Mouse (Mus musculus) activated CD4-positive, CD25-positive, alpha-beta regulatory T cell, adult 4 months (primary cell): ENCODE measurements around the gene Bbx. TPM values are rescaled to one million over a fixed set of nuclear protein-coding genes. Genes with fewer than 3 reads are reported as not detected.

ENCODE experiments used
- ATAC-seq: one replicate; pipeline ENCODE4 v1.8.0; 2017
- polyA plus RNA-seq, 2 experiments: library from polyadenylated mRNA; unstranded; fragments of 100-300 nt; shearing (Covaris generic); gene quantifications; one replicate each; pipeline ENCODE4 v1.2.1; 2017

Gene Bbx
- polyA plus RNA-seq, 2 experiments from 2014 or later: 37.7 to 43.7 TPM

DNA sequence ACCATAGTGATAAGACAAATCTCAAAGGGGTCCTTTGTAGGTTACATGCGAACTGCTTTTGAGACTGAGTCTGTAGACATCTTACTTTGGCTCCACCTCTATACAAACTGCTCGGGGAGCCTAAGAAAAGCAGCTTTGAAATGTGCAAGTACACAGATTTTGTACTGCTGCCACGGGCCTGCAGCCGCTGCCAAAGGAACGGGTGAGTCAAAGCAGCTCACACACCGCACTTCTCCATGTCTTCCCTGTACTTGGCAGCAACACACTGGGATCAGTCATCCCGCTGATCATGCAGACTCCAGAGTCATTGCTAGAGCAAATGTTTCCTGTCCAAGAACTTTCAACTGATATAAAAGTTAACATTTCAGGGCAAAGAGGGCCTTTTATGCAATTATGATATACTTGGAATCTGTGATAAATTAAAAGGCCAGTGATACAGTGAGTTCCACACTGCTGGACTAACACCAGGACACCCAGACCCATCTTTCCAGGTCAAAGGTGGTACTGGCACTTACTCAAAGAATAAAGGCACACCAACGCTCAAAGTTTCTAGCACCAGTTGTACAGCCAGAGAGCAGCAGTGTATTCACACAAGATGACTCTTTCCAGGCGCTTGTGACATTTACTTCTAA, 122.7 kb downstream of the Bbx start:
- ATAC-seq: no peak

DNA sequence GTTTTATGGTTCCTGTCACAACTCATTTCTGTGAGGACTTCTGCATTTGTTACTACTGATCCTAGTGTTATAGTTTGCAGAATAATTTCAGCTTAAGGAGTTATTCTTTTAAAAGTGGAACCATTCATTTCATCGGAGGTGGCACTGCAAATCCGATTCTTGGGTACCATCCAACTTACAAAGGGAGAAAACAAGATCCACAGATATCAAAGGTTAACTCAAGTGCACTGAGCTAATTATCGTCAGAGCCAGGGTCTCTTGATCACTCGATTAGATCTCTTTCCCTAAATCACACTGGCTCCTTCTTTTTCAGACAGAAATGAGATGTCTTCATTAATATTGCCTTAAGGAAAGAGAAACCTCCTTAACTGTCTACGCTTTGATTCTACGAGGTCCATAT, 123.9 kb downstream of the Bbx start:
- no peak for ATAC-seq

DNA sequence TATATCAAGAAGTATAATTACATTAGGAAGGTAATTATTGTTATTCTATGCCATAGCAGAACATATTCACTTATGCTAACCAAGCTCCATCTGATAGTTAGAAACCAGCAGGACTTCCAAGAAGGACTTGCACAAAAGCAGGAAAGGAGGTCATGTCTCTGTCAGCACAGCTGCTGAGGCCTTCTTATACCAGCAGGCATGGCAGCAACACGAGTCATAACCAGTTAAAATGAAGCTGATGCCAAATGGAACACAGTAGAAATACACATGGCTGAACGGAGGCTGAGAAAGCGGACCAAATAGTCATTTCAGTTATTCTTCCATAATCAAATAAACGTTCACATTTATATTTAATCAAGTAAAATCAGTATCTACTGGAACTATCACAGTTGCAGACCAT, 125.0 kb downstream of the Bbx start:
- no peak for ATAC-seq

DNA sequence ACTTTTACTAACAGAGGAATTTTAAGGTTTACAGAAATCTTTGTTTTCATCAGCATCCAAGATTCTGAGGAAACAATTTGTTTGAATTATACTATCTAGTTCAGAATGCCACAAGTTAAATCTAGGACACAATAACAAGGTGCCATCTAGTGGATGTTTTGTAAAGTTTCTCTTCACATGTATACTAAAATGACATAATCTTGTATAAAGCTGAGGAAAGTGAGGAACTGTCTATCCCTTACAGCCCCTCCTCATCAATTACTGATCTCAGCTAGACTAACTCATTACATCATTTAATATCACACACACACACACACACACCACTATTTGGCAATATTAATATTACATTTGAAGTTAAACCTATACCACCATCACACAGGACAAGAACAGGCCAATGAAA, 125.5 kb downstream of the Bbx start:
- peak; percentile 73 for ATAC-seq

DNA sequence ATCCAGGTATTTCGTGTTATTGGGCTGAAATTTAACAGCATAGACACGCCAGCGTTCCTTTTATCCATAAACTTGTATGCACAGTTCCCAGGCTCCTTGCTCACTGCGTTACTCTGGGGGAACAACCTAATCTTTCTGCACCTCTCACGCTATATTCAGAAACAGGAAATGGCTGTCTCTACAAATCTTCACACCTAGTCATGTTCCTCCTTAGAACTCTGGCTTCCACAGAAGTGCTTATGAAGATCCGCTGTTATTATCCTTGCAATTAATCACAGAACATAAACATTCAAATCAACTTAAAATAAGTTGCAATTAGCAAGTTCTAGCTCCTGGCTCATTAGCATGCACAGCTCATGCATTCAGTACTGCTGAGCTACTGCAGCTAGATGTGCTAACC, 127.0 kb downstream of the Bbx start:
- peak; percentile 81 for ATAC-seq

DNA sequence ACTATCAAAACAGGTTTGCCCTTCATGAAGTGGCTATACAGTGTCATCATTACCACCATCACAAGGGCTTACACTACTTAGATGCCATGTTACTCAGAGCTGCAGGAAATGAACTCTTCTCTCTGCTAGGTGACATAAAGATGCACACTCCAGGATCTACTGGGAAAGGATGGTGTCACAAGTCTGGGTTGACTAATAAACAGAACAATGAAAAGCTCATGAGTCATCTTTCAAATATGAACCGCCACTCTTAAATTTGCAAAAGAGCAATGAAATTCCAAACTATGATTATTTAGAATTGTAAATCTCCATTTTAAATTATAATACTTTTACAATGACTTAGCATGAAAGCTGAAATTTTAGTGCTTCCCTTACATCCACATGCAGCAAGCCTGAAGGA, 129.6 kb downstream of the Bbx start:
- no peak for ATAC-seq

DNA sequence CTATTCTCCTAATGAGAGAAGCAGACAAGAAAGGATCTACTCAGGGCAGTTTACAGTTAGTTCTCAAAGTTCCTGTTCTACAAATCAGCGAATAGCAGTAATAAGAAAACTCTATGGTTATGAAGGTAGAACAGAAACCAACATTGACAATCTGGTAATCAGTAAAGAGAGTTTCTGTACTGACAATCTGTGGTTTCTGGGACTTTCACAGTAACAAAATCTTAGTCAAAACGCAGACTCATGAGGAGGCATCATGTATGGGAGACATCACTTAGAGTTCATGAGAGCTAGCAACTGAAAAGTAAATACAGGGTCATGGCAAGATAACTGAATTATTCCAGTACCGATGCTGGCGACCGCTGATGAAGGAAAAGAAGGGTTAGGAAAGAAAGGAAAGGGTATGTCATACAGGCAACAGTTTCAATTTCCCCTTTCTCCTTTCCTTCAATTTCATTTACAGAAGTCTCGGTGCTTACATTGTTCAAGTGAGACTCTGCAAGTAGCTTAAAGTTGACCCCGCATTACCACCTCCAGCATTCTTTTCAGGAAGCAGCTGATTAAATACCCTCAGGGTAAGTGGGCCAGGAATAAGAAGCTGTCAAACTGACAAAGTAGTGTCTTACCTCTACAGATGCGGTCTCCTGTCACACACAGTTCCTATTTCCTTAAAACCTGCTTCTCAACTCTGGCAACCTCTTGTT, 133.3 kb downstream of the Bbx start:
- peak; percentile 58 for ATAC-seq

DNA sequence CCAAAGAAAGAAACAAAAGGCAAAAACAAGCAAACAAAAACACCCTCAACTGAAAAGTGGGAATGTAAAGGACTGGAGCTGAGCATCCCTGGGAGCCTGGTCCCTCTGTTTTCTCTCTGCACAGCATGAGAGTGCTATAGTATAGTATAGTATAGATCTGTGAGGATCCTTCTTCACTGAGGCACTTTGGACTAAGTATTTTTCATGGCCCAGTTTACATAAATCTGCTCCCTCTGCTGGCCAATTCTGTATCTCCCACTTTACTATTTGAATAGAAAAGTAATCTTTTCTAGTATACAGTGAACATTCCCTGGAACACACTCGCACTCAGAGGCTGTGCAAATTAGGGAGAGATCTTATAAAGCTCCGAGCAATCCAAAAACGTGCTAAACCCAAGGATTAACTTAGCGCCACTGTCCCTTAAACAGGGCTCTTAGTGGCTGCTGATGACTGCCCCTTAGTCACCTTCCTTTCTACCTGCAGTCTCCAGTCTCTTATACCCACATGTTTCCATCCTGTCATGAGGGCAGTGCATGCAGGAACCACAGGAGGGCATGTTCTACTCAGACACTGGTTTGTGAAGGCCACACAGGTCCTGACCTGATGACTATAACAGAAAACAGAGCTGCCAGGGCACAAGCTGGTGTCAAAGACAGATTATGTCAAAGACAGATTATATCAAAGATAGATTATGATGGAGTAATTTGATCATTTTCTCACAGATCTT, 138.5 kb downstream of the Bbx start:
- ATAC-seq: no peak

DNA sequence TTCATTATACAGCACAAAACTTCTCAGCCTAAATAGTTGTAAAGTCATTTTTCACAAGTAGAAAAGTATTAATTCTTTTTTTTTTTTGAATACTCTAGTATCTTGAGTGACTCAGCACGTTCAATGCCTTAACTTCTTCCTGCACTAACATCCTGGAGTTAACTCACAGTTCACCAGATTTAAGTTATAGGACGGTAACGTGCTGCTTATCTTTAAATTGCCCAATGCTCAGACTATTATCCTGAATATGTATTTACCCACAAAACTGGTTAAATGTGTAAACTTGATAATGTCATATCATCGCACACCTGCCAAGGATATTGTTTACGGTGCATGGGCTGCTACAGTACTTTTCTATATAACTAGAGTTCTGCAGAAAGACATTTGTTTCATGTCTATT, 139.4 kb downstream of the Bbx start:
- no peak for ATAC-seq

DNA sequence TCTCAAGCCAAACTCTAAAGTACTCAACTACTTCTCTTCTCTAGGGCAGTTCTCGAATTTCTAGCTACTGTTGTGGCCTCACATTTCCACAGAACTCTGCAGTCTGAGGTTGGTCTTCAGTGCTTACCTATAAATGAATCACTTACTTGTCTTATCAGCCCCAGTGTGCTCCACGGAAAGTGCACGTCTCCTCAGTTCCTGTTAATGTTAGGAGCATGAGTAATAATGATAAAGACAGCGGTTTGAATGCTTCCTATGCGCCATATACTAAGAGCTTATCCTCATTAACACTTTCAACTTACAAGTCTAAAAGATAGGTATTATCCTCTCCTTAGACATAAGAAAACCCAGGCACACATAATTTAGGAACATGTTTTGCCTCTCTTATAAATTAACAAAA, 142.4 kb downstream of the Bbx start:
- no peak for ATAC-seq

DNA sequence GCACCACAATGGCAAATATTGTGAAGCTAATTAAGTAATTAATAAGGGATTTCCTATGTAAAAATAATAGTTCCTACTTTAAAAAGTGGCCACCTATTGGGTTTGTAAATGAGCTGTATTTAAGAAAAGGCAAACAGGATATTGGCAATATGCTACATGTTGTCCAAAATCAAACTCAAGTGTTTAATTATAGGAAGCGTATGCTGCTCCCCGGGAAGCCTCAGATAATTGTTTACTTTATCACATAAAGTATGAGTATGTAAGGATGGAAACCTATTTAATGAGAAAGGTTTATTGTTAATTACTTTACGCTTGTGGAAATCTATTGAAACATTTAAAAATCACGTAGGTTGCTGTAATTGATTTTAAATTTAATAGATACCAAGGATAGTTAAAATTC, 159.4 kb downstream of the Bbx start:
- no peak for ATAC-seq

DNA sequence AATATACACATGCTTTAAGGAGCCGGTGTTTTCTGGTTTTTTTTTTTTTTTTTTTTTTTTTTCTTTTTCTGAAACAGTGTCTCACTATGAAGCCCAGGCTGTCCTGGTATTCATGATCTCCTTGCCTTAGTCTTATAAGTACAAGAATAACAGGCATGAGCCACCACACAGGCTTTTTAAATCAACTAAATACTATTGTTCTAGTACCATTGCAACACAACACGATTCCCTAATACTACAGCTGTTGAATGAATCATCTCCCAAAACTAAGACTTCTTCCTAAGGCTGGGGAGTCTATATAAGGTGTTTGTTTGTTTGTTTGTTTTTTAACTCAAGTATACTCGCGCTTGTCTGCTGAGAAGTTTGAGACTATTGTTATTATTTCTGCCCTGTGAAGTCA, 169.5 kb downstream of the Bbx start:
- no peak for ATAC-seq

DNA sequence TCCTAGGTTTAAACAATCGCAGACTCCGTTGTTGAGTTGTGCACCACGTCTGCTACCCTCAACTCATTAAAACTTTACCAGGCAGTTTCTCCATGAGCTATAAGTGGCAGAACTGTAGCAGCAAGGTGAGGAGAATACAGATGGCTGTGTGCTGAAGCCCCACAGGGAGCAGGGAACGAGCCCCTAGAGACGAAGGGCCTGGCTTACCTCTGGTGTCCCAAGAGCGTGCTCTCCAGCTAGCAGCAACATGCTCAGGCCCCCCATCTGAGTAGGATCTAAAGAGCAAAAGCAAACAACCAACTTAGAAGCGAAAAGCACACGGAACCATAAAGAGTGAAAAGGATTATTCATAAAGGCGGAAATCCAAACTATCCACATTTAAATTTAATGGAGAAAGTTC, 170.0 kb downstream of the Bbx start:
- ATAC-seq: no peak

DNA sequence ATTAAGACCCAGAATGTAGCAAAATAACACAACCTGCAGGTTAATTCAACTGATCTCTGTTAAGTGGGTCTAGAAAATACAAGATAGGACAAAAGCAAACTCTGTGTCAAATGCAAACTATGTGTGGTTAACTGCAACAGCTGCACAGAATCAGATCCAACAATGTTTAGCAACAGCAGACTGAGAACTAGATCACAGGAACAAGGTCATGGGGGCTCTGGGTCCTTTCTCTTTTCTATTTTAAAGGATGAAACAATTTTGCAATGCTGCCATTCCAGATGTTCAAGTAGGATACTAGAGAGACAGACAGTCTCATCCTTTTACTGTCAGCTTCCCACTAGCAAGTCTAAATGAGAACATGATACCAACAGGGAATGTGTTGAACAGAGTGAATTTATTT, 170.4 kb downstream of the Bbx start:
- no peak for ATAC-seq

DNA sequence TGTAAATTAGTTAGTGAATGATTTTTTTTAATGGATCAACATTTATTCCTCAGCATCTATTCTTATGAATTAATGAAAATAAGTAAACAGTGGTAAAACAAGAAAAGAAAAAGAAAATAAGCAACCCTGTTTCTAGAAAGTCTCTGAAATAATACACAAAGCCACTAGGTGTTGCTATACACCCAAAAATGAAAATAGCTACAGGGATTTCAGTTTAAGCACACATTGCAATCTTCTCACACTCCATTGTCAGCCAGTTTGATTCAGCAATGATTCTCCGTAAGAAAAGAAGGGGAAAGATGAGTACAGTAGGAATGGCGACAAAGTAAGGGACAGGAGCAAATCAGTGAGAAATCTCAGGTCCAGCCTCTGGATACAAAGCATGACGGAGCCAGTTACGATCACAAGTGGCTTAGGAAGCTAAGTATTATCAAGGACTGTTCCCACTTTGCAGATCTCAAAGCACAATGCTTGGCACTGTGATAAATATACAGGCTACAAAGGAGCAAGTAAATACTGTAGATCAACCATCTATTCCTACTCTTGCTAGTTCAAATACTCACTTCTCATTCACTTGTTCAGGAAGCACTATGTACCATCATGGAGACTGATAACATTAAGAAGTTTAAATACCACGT, 177.5 kb downstream of the Bbx start:
- ATAC-seq: peak; percentile 79

DNA sequence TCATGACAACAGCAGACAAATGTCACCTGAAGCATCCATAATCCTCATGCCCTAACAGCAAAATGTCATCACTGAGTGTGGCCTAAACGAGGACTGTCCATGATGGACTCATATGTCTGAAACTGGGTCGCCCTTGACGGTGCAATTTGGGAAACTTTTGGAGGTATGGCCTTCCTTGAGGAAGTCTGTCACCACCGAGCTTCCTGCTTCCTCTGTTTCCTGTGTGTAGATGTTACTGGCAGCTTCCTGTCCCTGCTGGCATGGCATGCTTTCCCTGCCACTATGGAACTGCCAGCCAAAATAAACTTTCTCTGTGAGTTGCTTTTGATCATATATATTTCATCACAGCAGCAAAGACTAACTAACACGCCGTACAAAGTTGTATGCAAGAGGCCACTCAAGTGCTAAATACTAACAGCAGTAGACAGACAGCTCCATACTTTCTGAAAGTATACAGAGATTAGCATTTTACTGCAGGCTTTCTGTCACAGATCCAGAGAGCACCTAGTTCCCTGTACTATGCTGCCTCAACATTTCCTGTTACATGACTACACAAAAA, 180.7 kb downstream of the Bbx start:
- ATAC-seq: no peak

DNA sequence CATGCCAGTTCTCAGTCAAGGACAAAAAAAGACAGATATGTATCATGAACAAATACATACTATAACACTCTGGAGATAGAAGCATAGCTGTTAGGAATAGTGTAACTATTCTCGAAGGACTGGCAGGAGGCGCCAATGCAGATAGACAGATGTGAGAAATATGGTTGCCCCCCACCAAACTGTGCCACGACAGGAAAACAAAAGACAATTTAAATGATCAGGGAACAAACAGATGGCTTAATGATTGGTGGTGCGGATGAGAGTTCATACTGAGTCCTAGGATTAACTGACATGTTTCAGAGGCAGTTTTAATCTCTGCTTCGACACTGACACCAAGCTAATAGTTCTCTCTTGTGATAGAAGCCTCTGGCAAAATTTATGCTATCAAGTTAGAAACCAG, 181.7 kb downstream of the Bbx start:
- ATAC-seq: no peak

DNA sequence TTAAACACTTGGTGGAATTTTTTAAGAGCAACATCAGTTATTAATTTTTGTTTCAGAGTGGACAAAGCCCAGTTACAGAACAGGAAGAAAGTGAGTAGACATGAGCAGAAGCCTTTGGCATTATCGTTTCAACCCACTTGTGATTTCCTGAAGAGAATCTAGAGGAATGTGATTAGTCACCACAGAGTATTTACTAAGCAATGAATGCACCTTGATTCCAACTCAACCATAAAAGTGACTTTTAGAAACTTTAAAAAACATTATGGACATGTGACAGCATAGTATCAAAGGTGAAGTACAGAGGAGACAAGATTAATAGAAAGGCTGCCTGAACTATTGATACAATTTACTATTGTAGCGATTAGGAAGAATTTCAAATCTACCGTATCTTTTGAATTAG, 183.2 kb downstream of the Bbx start:
- ATAC-seq: no peak

DNA sequence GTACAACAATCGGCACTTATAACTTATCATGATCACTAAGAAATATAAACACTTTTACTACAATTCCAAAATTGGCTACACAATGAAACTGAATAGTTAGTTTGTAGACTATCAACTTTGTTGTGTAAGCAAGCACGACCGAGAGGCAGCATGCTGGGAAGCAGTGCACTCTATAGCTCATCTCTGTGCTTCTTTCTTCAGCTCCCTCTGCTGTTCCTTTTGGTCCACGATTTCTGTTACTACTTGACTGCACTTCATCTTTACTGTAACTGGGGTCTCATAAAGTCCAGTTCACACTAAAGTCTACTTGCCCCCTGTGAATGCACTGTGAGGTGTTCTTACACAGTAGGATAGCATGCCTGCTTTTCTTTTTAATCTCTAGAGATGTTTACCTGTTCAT, 189.7 kb downstream of the Bbx start:
- no peak for ATAC-seq

DNA sequence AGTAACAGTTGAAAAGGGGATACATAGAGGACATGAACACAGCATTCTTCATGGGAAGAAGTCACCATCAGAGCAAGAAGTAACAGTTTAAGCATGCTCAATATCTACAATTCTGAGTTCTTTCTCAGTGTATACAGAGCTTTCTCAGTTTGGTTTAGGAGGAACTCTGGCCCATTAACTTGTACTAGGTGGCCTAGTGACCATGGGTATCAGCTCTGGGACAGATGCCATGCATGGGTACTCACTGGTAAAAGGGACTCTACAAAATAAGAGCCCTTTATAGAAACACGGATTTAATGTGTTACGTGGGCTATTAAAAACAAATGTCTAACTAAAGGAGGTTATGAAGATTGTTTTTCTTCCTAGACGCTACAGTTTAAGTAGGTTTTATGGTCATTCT, 190.6 kb downstream of the Bbx start:
- ATAC-seq: no peak

DNA sequence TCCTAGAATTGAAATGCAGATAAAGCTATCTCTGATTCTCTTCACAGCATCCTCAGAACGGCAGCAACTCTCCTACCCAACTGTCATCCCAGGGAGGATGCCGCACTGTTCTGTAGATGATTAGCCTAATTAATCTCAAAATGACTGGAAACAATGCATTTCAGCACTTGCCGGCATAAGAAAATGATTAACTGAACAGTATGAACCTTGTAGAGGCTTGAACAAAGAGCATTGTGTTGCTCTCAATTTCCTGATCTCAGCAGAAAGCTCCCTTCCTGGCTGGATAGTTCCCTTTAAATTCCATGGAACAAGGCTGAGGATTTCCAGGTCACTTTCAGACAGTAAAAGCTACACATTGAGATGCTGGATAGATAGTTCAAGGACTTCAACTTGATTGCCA, 197.0 kb downstream of the Bbx start:
- ATAC-seq: no peak

DNA sequence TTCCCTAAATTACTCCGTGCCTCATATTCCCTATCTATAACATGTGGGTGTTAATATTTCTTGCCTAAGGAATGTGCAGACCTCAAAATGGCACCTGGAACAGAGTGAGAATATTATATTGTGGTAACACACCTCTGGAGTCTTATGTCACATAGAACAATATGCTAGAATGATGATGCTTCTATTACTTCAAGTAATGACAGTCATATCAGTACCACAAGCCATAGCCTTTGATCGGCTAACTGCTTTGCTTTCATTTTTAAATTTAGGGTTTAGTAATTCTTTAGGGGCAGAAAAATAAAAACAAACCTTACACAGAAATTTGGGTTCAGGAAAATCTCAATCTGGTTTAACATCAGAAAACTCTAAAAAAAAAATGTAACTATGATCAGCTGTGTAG, 201.6 kb downstream of the Bbx start:
- peak; percentile 71 for ATAC-seq

DNA sequence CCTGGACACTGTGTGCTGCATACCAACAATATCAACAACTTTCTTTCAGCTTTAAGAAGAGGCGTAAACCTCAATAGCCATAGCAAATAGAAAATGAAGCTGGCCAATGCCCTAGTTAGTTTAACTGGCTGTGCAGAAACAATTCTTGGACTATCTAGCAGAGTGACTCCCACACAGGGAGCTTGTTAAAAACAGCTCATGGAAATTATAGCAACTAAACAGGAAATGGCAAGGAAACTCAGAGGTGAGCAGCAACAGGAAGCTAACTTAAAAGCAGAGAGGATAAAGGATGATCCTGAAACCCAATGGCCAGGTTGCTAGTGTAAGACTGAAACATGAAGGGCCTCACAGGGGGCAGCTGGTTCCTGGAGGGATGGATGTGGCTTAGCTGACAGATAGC, 203.4 kb downstream of the Bbx start:
- ATAC-seq: no peak
